Mouse (Mus musculus): ENCODE measurements around the gene Ankrd12. TPM values are rescaled to one million over a fixed set of nuclear protein-coding genes. Genes with fewer than 3 reads are reported as not detected.

The Ankrd12 gene
- polyA plus RNA-seq, 1 experiment: 9.3 TPM

- TF ChIP-seq GATA1 (IDR thresholded peaks at IDR 0.05; ENCODE audit: low read length): no peak
Measured at GRCm38 (mm10) chr17:65930158-65930826, 146.6 kb downstream of the Ankrd12 start.

GRCm38 (mm10) chr17:65929319-65929978 lies 147.4 kb downstream of the Ankrd12 start:
- TF ChIP-seq GATA1 (IDR thresholded peaks at IDR 0.05; ENCODE audit: low read length): no peak

GRCm38 (mm10) chr17:65927077-65927476 lies 149.8 kb downstream of the Ankrd12 start:
- TF ChIP-seq GATA1 (IDR thresholded peaks at IDR 0.05; ENCODE audit: low read length): no peak

GRCm38 (mm10) chr17:65924218-65924617 lies 152.7 kb downstream of the Ankrd12 start:
- TF ChIP-seq GATA1 (IDR thresholded peaks at IDR 0.05; ENCODE audit: low read length): no peak

- TF ChIP-seq GATA1 (IDR thresholded peaks at IDR 0.05; ENCODE audit: low read length): no peak
Measured at GRCm38 (mm10) chr17:65921975-65922374, 154.9 kb downstream of the Ankrd12 start.

- no peak for TF ChIP-seq GATA1 (IDR thresholded peaks at IDR 0.05; ENCODE audit: low read length)
Measured at GRCm38 (mm10) chr17:65919235-65919634, 157.7 kb downstream of the Ankrd12 start.

GRCm38 (mm10) chr17:65916135-65916668 lies 160.7 kb downstream of the Ankrd12 start:
- TF ChIP-seq GATA1 (IDR thresholded peaks at IDR 0.05; ENCODE audit: low read length): no peak

Other genes with a start within 250 kb of the Ankrd12 start
- gene Ralbp1, start 191.3 kb downstream of the Ankrd12 start, polyA plus RNA-seq (2012): 75.0 and 113 TPM in 2 replicates
- gene Twsg1, start 125.9 kb downstream of the Ankrd12 start, polyA plus RNA-seq (2012): 28.4 and 51.7 TPM in 2 replicates
- 98.6 and 158 TPM in 2 replicates for gene Ndufv2, start 24.5 kb upstream of the Ankrd12 start, polyA plus RNA-seq (2012)
- gene Washc1, start 34.5 kb upstream of the Ankrd12 start, polyA plus RNA-seq (2012): 57.9 and 64.1 TPM in 2 replicates
- gene Ddx11, start 46.4 kb upstream of the Ankrd12 start, polyA plus RNA-seq (2012): 9.5 and 13.8 TPM in 2 replicates